Mouse (Mus musculus): ENCODE data around the gene Nebl. TPM values are rescaled to one million over a fixed set of nuclear protein-coding genes. Genes with fewer than 3 reads are reported as not detected.

Gene Nebl
- total and polyA plus RNA-seq, 3 experiments, result 4.7 to 5.4 TPM; not detected in 1

GRCm38 (mm10) chr2:17453676-17454075 is 277.6 kb downstream of the Nebl start:
- Histone ChIP-seq H3K79me2 (ENCODE audit: control insufficient read depth, insufficient read depth, low read length, poor library complexity) (no peaks in the 10 kb centered on the region), H3K9me3 (replicated peaks; ENCODE audit: insufficient read depth, low read length) (no peaks in the 10 kb centered on the region), H3K4me3 (ENCODE audit: control insufficient read depth in 1 of 2, insufficient read depth in 1 of 2, low read depth in 2 of 2, low read length in 2 of 2) (no peak overlapping the region), H3K27me3 (ENCODE audit: control insufficient read depth in 1 of 2, insufficient read depth in 2 of 2, low read length in 2 of 2) (no peaks in the 10 kb centered on the region; a peak in 1 of 4 replicates), H3K4me1 (ENCODE audit: control insufficient read depth in 1 of 2, insufficient read depth in 2 of 2, low read length in 2 of 2) (no peaks in the 10 kb centered on the region), H3K9ac (ENCODE audit: control insufficient read depth, low read depth, low read length, poor library complexity, severe bottlenecking) (no peak overlapping the region), H3K36me3 (ENCODE audit: control insufficient read depth in 1 of 2, insufficient read depth in 2 of 2, low read length in 2 of 2) (no peaks in the 10 kb centered on the region), H3K27ac (ENCODE audit: control insufficient read depth, low read depth, low read length) (no peak overlapping the region)
- no peak for DNase-seq (ENCODE audit: low read depth, low spot score)
- TF ChIP-seq KAT2A (conservative IDR thresholded peaks at IDR 0.05; ENCODE audit: low read depth, low read length) (no peak), MXI1 (IDR thresholded peaks at IDR 0.05; ENCODE audit: low read depth, low read length) (no peak), POLR2AphosphoS5 (IDR thresholded peaks at IDR 0.05; ENCODE audit: borderline replicate concordance, low read depth, low read length) (no peak), POLR2A (IDR thresholded peaks at IDR 0.05; ENCODE audit: control insufficient read depth in 1 of 2, insufficient read depth in 1 of 2, low read depth in 1 of 2, low read length in 2 of 2, poor library complexity in 1 of 2) (no peak), CHD1 (IDR thresholded peaks at IDR 0.05; ENCODE audit: low read depth, low read length) (no peak), RCOR1 (IDR thresholded peaks at IDR 0.05; ENCODE audit: low read depth, low read length) (no peak), NELFE (IDR thresholded peaks at IDR 0.05; ENCODE audit: low read depth, low read length) (no peak), ZKSCAN1 (IDR thresholded peaks at IDR 0.05; ENCODE audit: low read depth, low read length) (no peak), RAD21 (IDR thresholded peaks at IDR 0.05; ENCODE audit: low read depth, low read length) (no peak), CHD2 (IDR thresholded peaks at IDR 0.05; ENCODE audit: low read length) (no peak), MAX (IDR thresholded peaks at IDR 0.05; ENCODE audit: low read length) (no peak), NRF1 (IDR thresholded peaks at IDR 0.05; ENCODE audit: insufficient read depth, low read depth, low read length, poor library complexity, severe bottlenecking) (no peak), JUND (IDR thresholded peaks at IDR 0.05; ENCODE audit: low read depth, low read length) (no peak), ZMIZ1 (IDR thresholded peaks at IDR 0.05; ENCODE audit: low read depth, low read length) (no peak), ZNF384 (IDR thresholded peaks at IDR 0.05; ENCODE audit: low read depth, low read length) (no peak), MAZ (IDR thresholded peaks at IDR 0.05; ENCODE audit: low read depth, low read length) (no peak), CTCF (IDR thresholded peaks at IDR 0.05 in 2 of 3, conservative IDR thresholded peaks at IDR 0.05 in 1 of 3; ENCODE audit: control insufficient read depth in 1 of 3, insufficient read depth in 1 of 3, low read depth in 2 of 3, low read length in 3 of 3, poor library complexity in 1 of 3, severe bottlenecking in 1 of 3) (no peak), SIN3A (IDR thresholded peaks at IDR 0.05; ENCODE audit: low read length) (no peak)

GRCm38 (mm10) chr2:17448341-17448740 is 282.9 kb downstream of the Nebl start:
- Histone ChIP-seq H3K36me3 (ENCODE audit: control insufficient read depth in 1 of 2, insufficient read depth in 2 of 2, low read length in 2 of 2) (no peaks in the 10 kb centered on the region), H3K4me1 (ENCODE audit: control insufficient read depth in 1 of 2, insufficient read depth in 2 of 2, low read length in 2 of 2) (no peaks in the 10 kb centered on the region), H3K9ac (ENCODE audit: control insufficient read depth, low read depth, low read length, poor library complexity, severe bottlenecking) (no peak overlapping the region), H3K4me3 (ENCODE audit: control insufficient read depth in 1 of 2, insufficient read depth in 1 of 2, low read depth in 2 of 2, low read length in 2 of 2) (no peak overlapping the region), H3K9me3 (replicated peaks; ENCODE audit: insufficient read depth, low read length) (no peaks in the 10 kb centered on the region), H3K27me3 (ENCODE audit: control insufficient read depth in 1 of 2, insufficient read depth in 2 of 2, low read length in 2 of 2) (no peaks in the 10 kb centered on the region; a peak in 2 of 4 replicates), H3K27ac (ENCODE audit: control insufficient read depth, low read depth, low read length) (no peak overlapping the region), H3K79me2 (ENCODE audit: control insufficient read depth, insufficient read depth, low read length, poor library complexity) (no peaks in the 10 kb centered on the region)
- TF ChIP-seq MEF2A (IDR thresholded peaks at IDR 0.05; ENCODE audit: extremely low read depth, insufficient replicate concordance, low read depth, low read length, poor library complexity, severe bottlenecking) (no peak), CTCF (IDR thresholded peaks at IDR 0.05 in 2 of 3, conservative IDR thresholded peaks at IDR 0.05 in 1 of 3; ENCODE audit: control insufficient read depth in 1 of 3, insufficient read depth in 1 of 3, low read depth in 2 of 3, low read length in 3 of 3, poor library complexity in 1 of 3, severe bottlenecking in 1 of 3) (no peak), EP300 (IDR thresholded peaks at IDR 0.05; ENCODE audit: low read depth in 1 of 2, low read length in 2 of 2) (no peak), MAZ (IDR thresholded peaks at IDR 0.05; ENCODE audit: low read depth, low read length) (no peak), MAX (IDR thresholded peaks at IDR 0.05; ENCODE audit: low read length) (no peak), KAT2A (conservative IDR thresholded peaks at IDR 0.05; ENCODE audit: low read depth, low read length) (no peak), GATA1 (IDR thresholded peaks at IDR 0.05; ENCODE audit: low read depth, low read length) (no peak), RCOR1 (IDR thresholded peaks at IDR 0.05; ENCODE audit: low read depth, low read length) (no peak), USF1 (IDR thresholded peaks at IDR 0.05; ENCODE audit: low read depth, low read length) (no peak), MAFK (IDR thresholded peaks at IDR 0.05; ENCODE audit: borderline replicate concordance, low read depth, low read length) (no peak), SMC3 (IDR thresholded peaks at IDR 0.05; ENCODE audit: low read depth, low read length) (no peak), GABPA (IDR thresholded peaks at IDR 0.05; ENCODE audit: low read depth, low read length) (no peak), ZKSCAN1 (IDR thresholded peaks at IDR 0.05; ENCODE audit: low read depth, low read length) (no peak), BHLHE40 (IDR thresholded peaks at IDR 0.05; ENCODE audit: borderline replicate concordance, low read depth, low read length) (no peak), USF2 (IDR thresholded peaks at IDR 0.05; ENCODE audit: borderline replicate concordance in 1 of 2, insufficient read depth in 1 of 2, low read depth in 1 of 2, low read length in 2 of 2) (no peak), RAD21 (IDR thresholded peaks at IDR 0.05; ENCODE audit: low read depth, low read length) (no peak), ETS1 (IDR thresholded peaks at IDR 0.05; ENCODE audit: low read depth, low read length) (no peak), UBTF (IDR thresholded peaks at IDR 0.05; ENCODE audit: borderline replicate concordance, insufficient read depth, low read depth, low read length) (no peak), JUND (IDR thresholded peaks at IDR 0.05; ENCODE audit: low read depth, low read length) (no peak), ZMIZ1 (IDR thresholded peaks at IDR 0.05; ENCODE audit: low read depth, low read length) (no peak)
- no peak for DNase-seq (ENCODE audit: low read depth, low spot score)
